Mouse (Mus musculus) forebrain, embryonic 15.5 days (tissue): ENCODE results near the gene Dnah5. TPM values are rescaled to one million over a fixed set of nuclear protein-coding genes. Genes with fewer than 3 reads are reported as not detected.
A peak's percentile ranks its signal among the peaks of the same experiment; 100 is the strongest.

Source experiments
- ATAC-seq: fragments of 200-750 bp; cut with Nextera tagmentation; replicated peaks from 2 replicates; pipeline ENCODE4 v1.8.0; 2017; ENCODE audit warnings: mild to moderate bottlenecking, moderate TSS enrichment, moderate library complexity
- H3K27ac ChIP-seq: fragments of 300-500 bp; sonication (generic); replicated peaks from 2 replicates; pipeline ENCODE4 v1.5.1; 2015; ENCODE audit warnings: mild to moderate bottlenecking, inconsistent platforms
- H3K27me3 ChIP-seq: fragments of 300-500 bp; sonication (generic); 2 replicates; pipeline ENCODE4 v1.6.1; 2015; ENCODE audit warnings: inconsistent platforms
- H3K36me3 ChIP-seq: fragments of 300-500 bp; sonication (generic); 2 replicates; pipeline ENCODE4 v1.6.1; 2015; ENCODE audit warnings: mild to moderate bottlenecking, inconsistent platforms
- H3K4me1 ChIP-seq: fragments of 300-500 bp; sonication (generic); 2 replicates; pipeline ENCODE4 v1.6.1; 2015; ENCODE audit warnings: inconsistent platforms
- H3K4me2 ChIP-seq: fragments of 300-500 bp; sonication (generic); replicated peaks from 2 replicates; pipeline ENCODE4 v1.6.1; 2015; ENCODE audit warnings: mild to moderate bottlenecking, inconsistent platforms
- H3K4me3 ChIP-seq: fragments of 300-500 bp; sonication (generic); 2 replicates; pipeline ENCODE4 v1.5.1; 2015; ENCODE audit warnings: mild to moderate bottlenecking, inconsistent platforms
- H3K9ac ChIP-seq: fragments of 300-500 bp; sonication (generic); replicated peaks from 2 replicates; pipeline ENCODE4 v1.6.1; 2015; ENCODE audit warnings: mild to moderate bottlenecking, inconsistent platforms
- H3K9me3 ChIP-seq: fragments of 300-500 bp; sonication (generic); 2 replicates; pipeline ENCODE4 v1.6.1; 2016; ENCODE audit warnings: inconsistent platforms
- WGBS: fragments of 180-500 bp; shearing (Covaris S2); methylation state at CpG from one replicate; pipeline ENCODE4 v1.1.7; 2015; ENCODE audit warnings: mixed read lengths; 5-methylcytosine and 5-hydroxymethylcytosine counted together
- polyA plus RNA-seq: library from polyadenylated mRNA; unstranded; fragments of >200 nt; fragmentation: Nextera tagmentation; extraction: Ambion mirVana; gene quantifications from 2 replicates; pipeline ENCODE4 v1.2.1, GENCODE M21; 2015

The Dnah5 gene
- polyA plus RNA-seq, 1 experiment from 2014 or later, result 0.20 TPM

- Histone ChIP-seq H3K4me3 (no peak overlapping the region), H3K9ac (no peak overlapping the region), H3K4me2 (no peak overlapping the region; the same call in 1 of the 2 replicates), H3K27me3 (peaks cover 1% of the 10 kb centered on the region; the same call in 1 of the 2 replicates), H3K4me1 (no peaks in the 10 kb centered on the region; the same call in 1 of the 2 replicates), H3K9me3 (no peaks in the 10 kb centered on the region), H3K27ac (no peak overlapping the region), H3K36me3 (no peaks in the 10 kb centered on the region)
- ATAC-seq, result peak; percentile 86
- WGBS, result 24% methylated on average over 22 of the region's 22 CpGs
Measured at GRCm38 (mm10) chr15:28187472-28188360, 15.8 kb upstream of the Dnah5 start.

GRCm38 (mm10) chr15:28188361-28189011, 15.1 kb upstream of the Dnah5 start:
- Histone ChIP-seq H3K4me2 (no peak overlapping the region), H3K27me3 (no peaks in the 10 kb centered on the region), H3K4me1 (no peaks in the 10 kb centered on the region; the same call in 1 of the 2 replicates), H3K27ac (no peak overlapping the region), H3K9ac (no peak overlapping the region), H3K36me3 (no peaks in the 10 kb centered on the region), H3K4me3 (no peak overlapping the region), H3K9me3 (no peaks in the 10 kb centered on the region)
- peak; percentile 49; the same call in 1 of the 2 replicates for ATAC-seq
- 54% methylated on average over 11 of the region's 11 CpGs for WGBS

- Histone ChIP-seq H3K4me3 (no peak overlapping the region), H3K36me3 (no peaks in the 10 kb centered on the region), H3K27ac (no peak overlapping the region), H3K9me3 (no peaks in the 10 kb centered on the region), H3K4me1 (no peaks in the 10 kb centered on the region; the same call in 1 of the 2 replicates), H3K4me2 (no peak overlapping the region), H3K9ac (no peak overlapping the region), H3K27me3 (no peaks in the 10 kb centered on the region)
- no peak for ATAC-seq
- 44% methylated on average over 12 of the region's 12 CpGs for WGBS
Measured at GRCm38 (mm10) chr15:28189668-28190067, 13.9 kb upstream of the Dnah5 start.

DNA sequence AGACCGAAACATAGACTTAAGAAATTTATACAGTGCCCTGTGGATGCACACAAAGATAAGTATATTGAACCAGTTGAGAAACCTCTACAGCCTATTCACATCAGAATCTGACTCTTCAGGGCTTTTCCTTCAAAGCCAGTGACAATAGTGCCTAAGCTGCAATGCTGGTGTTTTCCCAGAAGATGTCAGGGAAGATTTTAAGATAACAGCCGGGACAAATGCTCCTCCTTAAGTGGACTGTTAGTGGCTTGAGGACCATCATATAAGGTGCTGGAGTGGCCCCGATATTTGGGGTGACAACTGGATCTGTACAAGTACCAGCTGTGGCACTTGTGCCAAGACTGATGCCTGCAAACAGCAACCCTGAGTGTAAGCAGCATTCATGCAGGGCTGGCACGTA, 4.9 kb upstream of the Dnah5 start:
- Histone ChIP-seq H3K9me3 (no peaks in the 10 kb centered on the region), H3K4me3 (no peak overlapping the region), H3K4me2 (no peak overlapping the region), H3K9ac (no peak overlapping the region), H3K27me3 (peaks cover 7% of the 10 kb centered on the region; the same call in 1 of the 2 replicates), H3K27ac (no peak overlapping the region), H3K4me1 (no peaks in the 10 kb centered on the region), H3K36me3 (no peaks in the 10 kb centered on the region)
- 62% methylated on average over 4 of the region's 4 CpGs for WGBS
- no peak for ATAC-seq

- no peak for ATAC-seq
- no peak overlapping the region for H3K4me3 ChIP-seq
- no peak overlapping the region for H3K27ac ChIP-seq
- H3K9ac ChIP-seq, result no peak overlapping the region
- no peaks in the 10 kb centered on the region for H3K9me3 ChIP-seq
- H3K36me3 ChIP-seq, result no peaks in the 10 kb centered on the region
- H3K4me1 ChIP-seq, result 0 out of 2 replicates have a peak, but pooled peaks cover 2% of the 10 kb centered on the region
- WGBS, result 82% methylated on average over 3 of the region's 3 CpGs
- peaks cover 20% of the 10 kb centered on the region; the same call in 1 of the 2 replicates for H3K27me3 ChIP-seq
- H3K4me2 ChIP-seq, result no peak overlapping the region
Measured at GRCm38 (mm10) chr15:28204626-28205025, 1.1 kb downstream of the Dnah5 start.

- no peaks in the 10 kb centered on the region for H3K9me3 ChIP-seq
- ATAC-seq, result no peak
- H3K4me2 ChIP-seq, result no peak overlapping the region
- no peak overlapping the region for H3K9ac ChIP-seq
- peaks cover 14% of the 10 kb centered on the region; the same call in 1 of the 2 replicates for H3K27me3 ChIP-seq
- H3K4me3 ChIP-seq, result no peak overlapping the region
- H3K27ac ChIP-seq, result no peak overlapping the region
- 0 out of 2 replicates have a peak, but pooled peaks cover 2% of the 10 kb centered on the region for H3K4me1 ChIP-seq
- WGBS, result 64% methylated on average over 2 of the region's 2 CpGs
- H3K36me3 ChIP-seq, result no peaks in the 10 kb centered on the region
Measured at GRCm38 (mm10) chr15:28207545-28207944, 4.0 kb downstream of the Dnah5 start.

- no peaks in the 10 kb centered on the region for H3K9me3 ChIP-seq
- H3K4me1 ChIP-seq, result no peaks in the 10 kb centered on the region
- ATAC-seq, result no peak
- 87% methylated on average over 5 of the region's 5 CpGs for WGBS
- no peak overlapping the region for H3K4me3 ChIP-seq
- no peaks in the 10 kb centered on the region for H3K36me3 ChIP-seq
- H3K27me3 ChIP-seq, result 0 out of 2 replicates have a peak, but pooled peaks cover 7% of the 10 kb centered on the region
- no peak overlapping the region for H3K27ac ChIP-seq
- H3K9ac ChIP-seq, result no peak overlapping the region
- H3K4me2 ChIP-seq, result no peak overlapping the region
Measured at GRCm38 (mm10) chr15:28213057-28213456, 9.5 kb downstream of the Dnah5 start.

DNA sequence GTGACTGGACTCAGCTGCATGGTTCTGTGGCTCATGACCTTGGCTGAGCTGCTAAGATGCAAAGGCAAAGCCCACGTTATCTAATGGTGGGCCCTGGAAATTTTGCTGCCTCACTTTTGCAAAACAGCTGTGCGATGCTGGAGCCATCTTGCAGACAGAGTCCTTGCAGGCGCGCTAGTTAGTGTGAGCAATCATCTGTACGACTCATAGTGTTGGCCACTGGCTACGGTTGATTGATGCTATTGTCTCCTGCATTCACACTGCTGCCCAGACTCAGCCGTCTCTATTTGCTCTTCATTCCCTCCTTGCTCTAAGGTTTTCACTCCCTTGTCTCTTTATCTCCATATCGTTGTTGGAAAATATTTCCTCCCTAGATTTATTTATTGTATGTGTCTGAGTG, 12.8 kb downstream of the Dnah5 start:
- no peak for ATAC-seq
- H3K36me3 ChIP-seq, result no peaks in the 10 kb centered on the region
- no peaks in the 10 kb centered on the region for H3K9me3 ChIP-seq
- H3K4me1 ChIP-seq, result no peaks in the 10 kb centered on the region
- 35% methylated on average over 8 of the region's 8 CpGs for WGBS
- H3K4me2 ChIP-seq, result no peak overlapping the region
- H3K4me3 ChIP-seq, result no peak overlapping the region
- no peak overlapping the region for H3K27ac ChIP-seq
- H3K27me3 ChIP-seq, result no peaks in the 10 kb centered on the region
- no peak overlapping the region for H3K9ac ChIP-seq

- Histone ChIP-seq H3K36me3 (no peaks in the 10 kb centered on the region), H3K27ac (no peak overlapping the region), H3K9ac (no peak overlapping the region), H3K27me3 (no peaks in the 10 kb centered on the region), H3K4me3 (no peak overlapping the region), H3K4me1 (no peaks in the 10 kb centered on the region), H3K4me2 (no peak overlapping the region), H3K9me3 (no peaks in the 10 kb centered on the region)
- 68% methylated on average over 3 of the region's 3 CpGs for WGBS
- ATAC-seq, result no peak
Measured at GRCm38 (mm10) chr15:28227316-28227715, 23.8 kb downstream of the Dnah5 start.

DNA sequence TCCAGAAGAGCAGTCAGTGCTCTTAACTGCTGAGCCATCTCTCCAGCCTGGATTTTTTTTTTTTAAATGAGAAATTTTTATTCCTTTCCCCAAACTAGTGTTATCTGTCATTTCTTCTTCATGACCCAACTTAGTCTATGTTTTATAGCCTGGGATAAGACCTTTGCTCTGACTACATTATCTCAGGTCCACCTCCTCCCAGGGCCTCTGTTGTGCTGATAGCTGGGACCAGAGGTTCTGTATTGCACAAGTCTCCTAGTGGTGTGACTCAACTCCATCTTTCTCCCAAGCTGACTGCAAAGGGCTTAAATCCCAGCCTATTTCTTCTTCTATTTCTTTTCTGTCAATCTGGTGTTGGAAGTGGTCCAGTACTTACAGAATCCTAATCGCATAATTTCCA, 56.7 kb downstream of the Dnah5 start:
- WGBS, result 82% methylated on average over 1 of the region's 1 CpGs
- Histone ChIP-seq H3K9me3 (no peaks in the 10 kb centered on the region), H3K9ac (no peak overlapping the region), H3K36me3 (no peaks in the 10 kb centered on the region), H3K27ac (no peak overlapping the region), H3K4me1 (no peaks in the 10 kb centered on the region), H3K27me3 (no peaks in the 10 kb centered on the region), H3K4me3 (no peak overlapping the region), H3K4me2 (no peak overlapping the region)
- ATAC-seq, result no peak

DNA sequence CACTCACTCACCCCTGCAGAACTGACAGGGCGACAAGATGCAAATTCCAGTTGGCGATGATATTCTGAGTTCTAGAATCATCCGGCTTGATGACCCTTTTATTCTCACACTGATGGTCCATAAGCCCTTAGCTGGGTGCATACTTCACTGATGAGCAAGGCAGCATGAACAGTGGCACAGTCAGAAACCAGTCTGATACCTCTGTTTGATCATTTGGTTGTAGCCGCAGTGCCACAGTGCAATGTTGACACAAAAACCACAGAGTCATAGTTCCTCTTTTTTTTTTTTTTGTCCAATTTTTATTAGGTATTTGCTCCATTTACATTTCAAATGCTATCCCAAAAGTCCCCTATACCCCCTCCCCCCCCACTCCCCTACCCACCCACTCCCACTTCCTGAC, 95.9 kb downstream of the Dnah5 start:
- H3K36me3 ChIP-seq, result no peaks in the 10 kb centered on the region
- WGBS, result 96% methylated on average over 4 of the region's 4 CpGs
- H3K4me3 ChIP-seq, result no peak overlapping the region
- no peaks in the 10 kb centered on the region for H3K4me1 ChIP-seq
- no peaks in the 10 kb centered on the region for H3K9me3 ChIP-seq
- H3K4me2 ChIP-seq, result no peak overlapping the region
- ATAC-seq, result no peak
- H3K9ac ChIP-seq, result no peak overlapping the region
- no peaks in the 10 kb centered on the region for H3K27me3 ChIP-seq
- no peak overlapping the region for H3K27ac ChIP-seq

- no peaks in the 10 kb centered on the region for H3K27me3 ChIP-seq
- no peak overlapping the region for H3K4me3 ChIP-seq
- no peaks in the 10 kb centered on the region for H3K36me3 ChIP-seq
- H3K9ac ChIP-seq, result no peak overlapping the region
- no peaks in the 10 kb centered on the region for H3K4me1 ChIP-seq
- no peaks in the 10 kb centered on the region for H3K9me3 ChIP-seq
- no peak overlapping the region for H3K4me2 ChIP-seq
- WGBS, result 66% methylated on average over 8 of the region's 8 CpGs
- H3K27ac ChIP-seq, result no peak overlapping the region
- no peak for ATAC-seq
Measured at GRCm38 (mm10) chr15:28307131-28307530, 103.6 kb downstream of the Dnah5 start.
